Mouse (Mus musculus): ENCODE data around the gene Pknox2.

- TF ChIP-seq ZNF384 (IDR thresholded peaks at IDR 0.05; ENCODE audit: low read depth, low read length): no peak
- no peak for TF ChIP-seq MAFK (IDR thresholded peaks at IDR 0.05; ENCODE audit: insufficient read depth, low read depth, low read length)
- TF ChIP-seq CHD2 (IDR thresholded peaks at IDR 0.05; ENCODE audit: low read depth, low read length): no peak
- no peak for TF ChIP-seq HCFC1 (IDR thresholded peaks at IDR 0.05; ENCODE audit: borderline replicate concordance, insufficient read depth, low read length)
Measured at GRCm38 (mm10) chr9:37181596-37181995, 34.4 kb upstream of the Pknox2 start.

All from ES-E14 (cell line).